Mouse (Mus musculus) MEL (cell line): Measurements from ENCODE around the gene H2-Ke6.
"Not testable (repeated sequence)": the region's sequence is repeated elsewhere in the genome, so short reads cannot be mapped to it uniquely, and the experiment has no call there.

Source experiments
- BHLHE40 ChIP-seq: IDR thresholded peaks from 2 replicates; pipeline ENCODE4 v1.6.1; 2012; ENCODE audit warnings: low read depth, mild to moderate bottlenecking, inconsistent platforms, low read length, improper control_type of control experiment, borderline replicate concordance
- CTCF ChIP-seq, 3 experiments: IDR thresholded peaks in 2 of 3; conservative IDR thresholded peaks in 1 of 3; 2 replicates each; pipeline ENCODE4 v1.5.1; 2011 to 2012; ENCODE audit warnings: low read length in 3 of 3, low read depth in 2 of 3, mild to moderate bottlenecking in 2 of 3, improper control_type of control experiment in 1 of 3, inconsistent platforms in 1 of 3, mixed read lengths in 1 of 3, moderate library complexity in 1 of 3; ENCODE audit not compliant: control insufficient read depth in 1 of 3, insufficient read depth in 1 of 3, poor library complexity in 1 of 3, severe bottlenecking in 1 of 3
- GABPA ChIP-seq: IDR thresholded peaks from 2 replicates; pipeline ENCODE4 v1.6.1; 2012; ENCODE audit warnings: low read depth, mild to moderate bottlenecking, inconsistent platforms, low read length, improper control_type of control experiment, moderate library complexity
- HCFC1 ChIP-seq: IDR thresholded peaks from 2 replicates; pipeline ENCODE4 v1.6.1; 2012; ENCODE audit warnings: low read depth, mild to moderate bottlenecking, inconsistent platforms, low read length, improper control_type of control experiment, moderate library complexity
- KAT2A ChIP-seq: conservative IDR thresholded peaks from 2 replicates; pipeline ENCODE4 v1.6.1; 2012; ENCODE audit warnings: low read depth, low read length, improper control_type of control experiment, inconsistent platforms
- MAFK ChIP-seq: IDR thresholded peaks from 2 replicates; pipeline ENCODE4 v1.6.1; 2011; ENCODE audit warnings: low read depth, mild to moderate bottlenecking, low read length, improper control_type of control experiment, borderline replicate concordance
- MEF2A ChIP-seq: IDR thresholded peaks from 2 replicates; pipeline ENCODE4 v1.6.1; 2014; ENCODE audit warnings: low read depth, mild to moderate bottlenecking, inconsistent platforms, low read length, improper control_type of control experiment; ENCODE audit not compliant: poor library complexity, insufficient replicate concordance, severe bottlenecking; ENCODE audit errors: extremely low read depth
- NELFE ChIP-seq: IDR thresholded peaks from 2 replicates; pipeline ENCODE4 v1.6.1; 2011; ENCODE audit warnings: low read depth, low read length, improper control_type of control experiment
- NRF1 ChIP-seq: IDR thresholded peaks from 2 replicates; pipeline ENCODE4 v1.6.1; 2014; ENCODE audit warnings: low read depth, mild to moderate bottlenecking, inconsistent platforms, low read length, improper control_type of control experiment, moderate library complexity; ENCODE audit not compliant: poor library complexity, insufficient read depth, severe bottlenecking
- POLR2A ChIP-seq, 2 experiments: IDR thresholded peaks; 2 replicates each; pipeline ENCODE4 v1.6.1; 2011 to 2012; ENCODE audit warnings: low read length in 2 of 2, mild to moderate bottlenecking in 2 of 2, control low read depth in 1 of 2, improper control_type of control experiment in 1 of 2, low read depth in 1 of 2, moderate library complexity in 1 of 2; ENCODE audit not compliant: control insufficient read depth in 1 of 2, insufficient read depth in 1 of 2, poor library complexity in 1 of 2
- SMC3 ChIP-seq: IDR thresholded peaks from 2 replicates; pipeline ENCODE4 v1.6.1; 2011; ENCODE audit warnings: low read depth, low read length, improper control_type of control experiment
- USF1 ChIP-seq: IDR thresholded peaks from 2 replicates; pipeline ENCODE4 v1.6.1; 2014; ENCODE audit warnings: low read depth, mild to moderate bottlenecking, inconsistent platforms, low read length, improper control_type of control experiment, moderate library complexity
- ZKSCAN1 ChIP-seq: IDR thresholded peaks from 2 replicates; pipeline ENCODE4 v1.6.1; 2012; ENCODE audit warnings: low read depth, mild to moderate bottlenecking, inconsistent platforms, low read length, improper control_type of control experiment, moderate library complexity
- ZNF384 ChIP-seq: IDR thresholded peaks from 2 replicates; pipeline ENCODE4 v1.6.1; 2012; ENCODE audit warnings: low read depth, mild to moderate bottlenecking, inconsistent platforms, low read length, improper control_type of control experiment

DNA sequence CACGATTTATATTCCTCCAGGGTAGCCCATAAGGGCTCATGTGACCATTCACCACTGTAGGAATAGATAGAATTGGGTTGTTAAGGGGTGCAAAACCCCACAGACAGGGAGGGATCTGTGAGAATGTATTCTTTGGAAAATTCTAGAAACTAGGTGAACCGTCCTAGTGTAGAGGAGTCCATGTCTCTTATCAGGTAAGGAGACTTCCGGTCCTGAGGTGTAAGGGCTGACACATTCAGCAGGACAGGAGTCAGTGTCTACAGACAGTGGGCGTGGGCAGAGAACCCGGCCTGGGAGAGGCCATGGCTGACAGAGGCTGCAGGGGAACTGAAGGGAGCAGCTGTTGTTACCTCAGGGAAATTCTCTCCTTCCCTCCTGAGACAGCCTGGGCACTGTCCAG lies 29.2 kb downstream of the H2-Ke6 start:
- not testable (repeated sequence) for TF ChIP-seq SMC3; POLR2A (IDR thresholded peaks at IDR 0.05; ENCODE audit: control insufficient read depth in 1 of 2, insufficient read depth in 1 of 2, low read depth in 1 of 2, low read length in 2 of 2, poor library complexity in 1 of 2); ZNF384; NRF1; CTCF (IDR thresholded peaks at IDR 0.05 in 2 of 3, conservative IDR thresholded peaks at IDR 0.05 in 1 of 3; ENCODE audit: control insufficient read depth in 1 of 3, insufficient read depth in 1 of 3, low read depth in 2 of 3, low read length in 3 of 3, poor library complexity in 1 of 3, severe bottlenecking in 1 of 3); MAFK; HCFC1; NELFE; USF1; MEF2A; BHLHE40; KAT2A; GABPA; ZKSCAN1
